Mouse (Mus musculus): ENCODE data around the gene Cyp8b1.

Cyp8b1 gene

GRCm38 (mm10) chr9:121865425-121866008, 50.6 kb downstream of the Cyp8b1 start:
- H3K9me3 ChIP-seq (ENCODE audit: low read length) = no peaks in the 10 kb centered on the region
- H3K4me3 ChIP-seq (replicated peaks; ENCODE audit: low read length) = no peak overlapping the region
- no peaks in the 10 kb centered on the region; the same call in 1 of the 2 replicates for H3K27me3 ChIP-seq (ENCODE audit: insufficient read depth, low read length)
- TF ChIP-seq NANOG (IDR thresholded peaks at IDR 0.05; ENCODE audit: borderline replicate concordance, low read length) (no peak), POU5F1 (IDR thresholded peaks at IDR 0.05; ENCODE audit: borderline replicate concordance, low read length) (no peak), CTCF (conservative IDR thresholded peaks at IDR 0.05; ENCODE audit: low read length) (no peak)
- H3K36me3 ChIP-seq (ENCODE audit: insufficient read depth, low read length) = no peaks in the 10 kb centered on the region
- H3K4me1 ChIP-seq (replicated peaks; ENCODE audit: low read depth, low read length) = no peaks in the 10 kb centered on the region

- Histone ChIP-seq H3K36me3 (ENCODE audit: insufficient read depth, low read length) (peaks cover 1% of the 10 kb centered on the region; the same call in 1 of the 2 replicates), H3K4me3 (replicated peaks; ENCODE audit: low read length) (no peak overlapping the region), H3K9me3 (ENCODE audit: low read length) (no peaks in the 10 kb centered on the region), H3K27me3 (ENCODE audit: insufficient read depth, low read length) (no peaks in the 10 kb centered on the region; the same call in 1 of the 2 replicates), H3K4me1 (replicated peaks; ENCODE audit: low read depth, low read length) (no peaks in the 10 kb centered on the region)
- no peak for TF ChIP-seq CTCF (conservative IDR thresholded peaks at IDR 0.05; ENCODE audit: low read length)
- TF ChIP-seq NANOG (IDR thresholded peaks at IDR 0.05; ENCODE audit: borderline replicate concordance, low read length) = no peak
- no peak for TF ChIP-seq POU5F1 (IDR thresholded peaks at IDR 0.05; ENCODE audit: borderline replicate concordance, low read length)
Observed at GRCm38 (mm10) chr9:121864837-121865236, 51.3 kb downstream of the Cyp8b1 start.

All from E14TG2a.4 (cell line).